Mouse (Mus musculus) liver, postnatal 0 days (tissue): ENCODE data around the gene Wbp11.

ENCODE experiments used
- CTCF ChIP-seq: sonication (generic); IDR thresholded peaks from 2 replicates; pipeline ENCODE4 v1.5.1; 2016; ENCODE audit warnings: antibody characterized with exemption, low read depth
- EP300 ChIP-seq: IDR thresholded peaks from 2 replicates; pipeline ENCODE4 v1.6.1; 2016; ENCODE audit warnings: antibody characterized with exemption, low read depth, mild to moderate bottlenecking

DNA sequence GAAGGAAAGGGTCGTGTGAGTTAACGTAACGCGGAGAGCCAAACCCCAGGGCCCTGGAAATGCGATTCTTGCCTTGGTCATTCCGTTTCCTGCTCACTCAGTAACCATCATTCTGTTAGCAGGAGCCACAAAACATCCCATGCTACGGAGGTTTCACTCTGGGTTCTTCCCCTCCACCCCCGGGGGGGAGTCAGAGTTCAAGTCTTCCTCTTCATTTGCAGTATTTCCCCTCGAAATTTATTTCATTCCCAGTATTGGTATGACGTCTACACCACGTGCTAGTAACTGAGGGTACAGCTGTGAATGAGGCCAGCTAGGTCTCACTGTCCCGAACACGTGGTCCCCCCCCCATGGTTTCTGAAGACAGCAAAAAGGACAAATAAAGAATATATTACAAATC is 18.4 kb downstream of the Wbp11 start:
- TF ChIP-seq CTCF (no peak), EP300 (no peak)
